Mouse (Mus musculus) c-Kit-positive CD71-positive TER-119-positive erythroid progenitor cells, embryonic 14.5 days (primary cell): ENCODE results near the gene Adgrg1.

Experiments
- DNase-seq: peaks from one replicate; pipeline ENCODE4 v3.0.0-alpha.2; 2013; ENCODE audit warnings: low spot score

Adgrg1 gene

GRCm38 (mm10) chr8:95037106-95037925 is 62.8 kb downstream of the Adgrg1 start:
- no peak for DNase-seq

DNA sequence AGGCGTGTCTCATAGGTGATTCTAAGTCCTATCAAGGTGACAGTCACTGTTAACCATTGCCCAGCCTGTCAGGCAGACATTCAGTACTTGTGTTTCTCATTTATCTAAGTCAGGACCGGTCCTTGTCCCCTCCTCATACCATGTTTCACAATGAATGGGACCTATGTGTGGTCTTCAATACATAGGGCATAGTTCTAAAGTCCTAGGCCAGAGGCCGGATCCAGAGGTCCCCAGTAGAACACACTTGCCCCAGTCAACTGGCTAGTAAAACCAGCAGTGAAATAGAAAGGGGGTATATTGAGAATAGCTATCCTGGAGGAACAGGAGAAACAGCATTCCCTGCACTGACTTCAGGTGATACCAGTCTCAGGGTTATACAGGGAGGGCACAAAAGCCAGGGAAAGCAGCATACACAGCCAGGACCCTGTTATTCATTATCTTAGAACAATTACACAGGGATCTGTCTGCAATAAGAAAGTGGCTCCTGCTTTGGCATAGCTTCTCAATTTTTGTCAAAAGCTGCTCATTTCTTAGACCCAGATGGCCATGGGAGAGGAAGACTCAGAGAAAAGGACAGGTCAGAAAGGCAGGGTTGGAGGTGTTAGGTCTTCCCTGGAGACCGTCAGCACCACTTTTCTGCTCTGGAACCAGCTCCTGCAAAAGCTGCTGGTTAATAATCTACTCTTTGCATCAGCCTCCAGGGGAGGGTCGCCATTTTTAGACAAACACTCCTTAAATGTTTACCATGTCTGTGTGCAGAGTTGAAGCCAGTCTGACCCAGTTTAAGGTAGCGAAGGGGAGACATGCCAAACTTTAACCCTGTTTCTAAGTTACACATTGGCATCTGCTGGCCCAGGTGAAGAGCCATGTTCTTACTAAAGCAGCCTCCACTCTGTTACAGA is 67.6 kb downstream of the Adgrg1 start:
- no peak for DNase-seq

GRCm38 (mm10) chr8:95044811-95045210 is 70.3 kb downstream of the Adgrg1 start:
- no peak for DNase-seq

GRCm38 (mm10) chr8:95046982-95047381 is 72.4 kb downstream of the Adgrg1 start:
- DNase-seq: no peak

- DNase-seq: no peak
These were observed 73.5 kb downstream of the Adgrg1 start for GRCm38 (mm10) chr8:95047884-95048680.

DNA sequence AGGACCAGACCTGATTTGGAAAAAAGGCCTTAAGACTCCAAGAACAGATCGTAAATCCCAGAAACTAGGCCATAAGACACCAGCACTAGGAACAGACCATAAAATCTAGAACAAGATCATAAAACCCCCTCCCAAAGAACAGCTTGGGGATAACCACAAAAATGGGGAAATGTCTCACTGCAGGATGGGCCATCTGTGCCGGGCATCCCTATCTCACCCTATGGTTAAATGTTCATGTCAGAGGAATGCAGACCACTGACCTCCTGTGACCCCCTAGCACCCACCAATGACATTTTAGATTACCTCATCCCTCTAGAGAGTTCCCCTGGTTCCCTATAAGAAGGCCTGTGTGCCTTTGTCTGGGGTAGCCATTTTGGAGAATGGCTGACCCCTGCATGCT is 75.1 kb downstream of the Adgrg1 start:
- no peak for DNase-seq

GRCm38 (mm10) chr8:95054438-95054837 is 79.9 kb downstream of the Adgrg1 start:
- DNase-seq: peak; percentile 40

- peak; percentile 44 for DNase-seq
These were observed 80.5 kb downstream of the Adgrg1 start, which contains the start of gene Drc7 for GRCm38 (mm10) chr8:95054927-95055510. Drc7 (plus strand) TSS chr8:95055103.

DNA sequence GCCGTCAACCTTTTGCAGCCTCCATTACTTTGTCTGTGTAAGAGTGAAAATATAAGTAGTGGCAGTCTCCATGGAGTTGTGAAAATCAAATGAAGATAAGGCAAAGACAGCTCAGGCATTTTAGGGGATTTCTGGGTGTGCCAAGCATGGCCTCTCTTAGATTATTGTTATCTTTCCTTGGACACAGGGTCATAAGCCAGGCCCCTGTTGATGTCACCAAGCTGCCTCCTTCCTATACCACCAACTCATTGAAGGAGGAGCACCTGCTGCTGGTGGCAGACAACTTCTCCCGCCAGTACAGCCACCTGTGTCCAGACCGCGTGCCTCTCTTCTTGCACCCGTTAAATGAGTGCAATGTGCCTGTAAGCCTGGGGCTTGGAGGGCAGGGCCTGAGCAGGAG is 81.9 kb downstream of the Adgrg1 start:
- DNase-seq: peak; percentile 53

DNA sequence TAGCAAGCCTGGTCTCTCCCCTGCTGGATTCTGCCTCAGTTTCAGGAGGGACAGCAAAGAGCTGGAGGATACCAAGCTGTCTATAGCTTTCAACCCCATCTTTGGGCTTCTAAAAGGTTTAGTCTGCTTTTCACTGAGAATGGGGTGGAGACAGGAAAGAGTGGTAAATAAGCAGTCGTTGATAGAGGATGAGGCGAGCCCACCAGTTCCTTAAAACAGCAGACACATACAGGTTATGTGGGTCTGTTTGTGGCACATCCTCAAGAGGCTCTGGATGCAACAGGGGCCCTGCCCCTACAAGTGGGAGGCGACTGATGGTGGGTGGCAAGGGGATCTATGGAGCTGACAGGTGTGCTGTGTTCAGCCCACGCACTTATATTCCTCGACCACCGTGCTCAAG is 84.1 kb downstream of the Adgrg1 start:
- no peak for DNase-seq

DNA sequence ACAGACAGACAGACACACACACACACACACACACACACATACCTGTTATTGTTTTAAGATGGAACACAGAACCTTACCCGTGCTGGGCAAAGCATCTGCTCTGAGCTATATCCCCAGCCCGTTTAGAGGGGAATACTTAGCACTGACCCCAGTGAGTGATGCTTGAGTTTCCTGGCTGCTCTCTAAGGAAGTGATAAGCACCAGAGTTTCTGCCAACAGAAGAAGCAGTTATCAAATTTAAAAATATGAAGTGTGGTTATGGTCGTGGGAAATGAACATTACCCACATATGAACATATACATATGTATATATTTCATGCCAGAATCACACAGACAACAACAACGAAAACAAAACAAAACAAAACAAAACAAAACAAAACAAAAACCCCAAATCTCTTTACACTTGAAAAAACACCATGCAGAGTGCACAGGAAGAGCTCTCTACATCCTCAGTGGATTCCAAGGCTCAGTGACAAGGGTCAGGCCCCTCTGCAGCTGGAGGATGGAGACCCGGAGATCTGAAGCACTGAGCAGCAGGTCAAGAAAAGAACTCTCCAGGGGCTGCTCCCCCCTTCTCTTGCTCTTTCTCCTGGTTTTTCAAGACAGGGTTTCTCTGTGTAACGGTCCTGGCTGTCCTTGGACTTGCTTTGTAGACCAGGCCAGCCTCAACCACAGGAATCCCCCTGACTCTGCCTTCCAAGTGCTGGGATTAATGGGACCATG is 85.4 kb downstream of the Adgrg1 start:
- no peak for DNase-seq
